Mouse (Mus musculus) monocyte, adult 2 months (primary cell): Measurements from ENCODE around the gene C5ar2.

Experiments used
- DNase-seq, 2 experiments: peaks; one replicate each; pipeline ENCODE4 v3.0.0; 2022; ENCODE audit warnings: low spot score in 2 of 2, low read depth in 1 of 2

Gene C5ar2

GRCm38 (mm10) chr7:16201136-16201535, 42.8 kb downstream of the C5ar2 start:
- no peak for DNase-seq

GRCm38 (mm10) chr7:16198540-16198939, 45.4 kb downstream of the C5ar2 start:
- DNase-seq: no peak

GRCm38 (mm10) chr7:16197166-16197565, 46.8 kb downstream of the C5ar2 start:
- DNase-seq: no peak

GRCm38 (mm10) chr7:16196616-16197015, 47.3 kb downstream of the C5ar2 start:
- DNase-seq: no peak

- DNase-seq: no peak
These were observed 50.3 kb downstream of the C5ar2 start for GRCm38 (mm10) chr7:16193702-16194101.

- DNase-seq: peak; percentile 30 to 66
These were observed 51.6 kb downstream of the C5ar2 start for GRCm38 (mm10) chr7:16192315-16192714.

- no peak for DNase-seq
These were observed 56.5 kb downstream of the C5ar2 start for GRCm38 (mm10) chr7:16187494-16187893.
